14 mouse cellular contexts compared by ENCODE assay signal in the genomic region with DNA sequence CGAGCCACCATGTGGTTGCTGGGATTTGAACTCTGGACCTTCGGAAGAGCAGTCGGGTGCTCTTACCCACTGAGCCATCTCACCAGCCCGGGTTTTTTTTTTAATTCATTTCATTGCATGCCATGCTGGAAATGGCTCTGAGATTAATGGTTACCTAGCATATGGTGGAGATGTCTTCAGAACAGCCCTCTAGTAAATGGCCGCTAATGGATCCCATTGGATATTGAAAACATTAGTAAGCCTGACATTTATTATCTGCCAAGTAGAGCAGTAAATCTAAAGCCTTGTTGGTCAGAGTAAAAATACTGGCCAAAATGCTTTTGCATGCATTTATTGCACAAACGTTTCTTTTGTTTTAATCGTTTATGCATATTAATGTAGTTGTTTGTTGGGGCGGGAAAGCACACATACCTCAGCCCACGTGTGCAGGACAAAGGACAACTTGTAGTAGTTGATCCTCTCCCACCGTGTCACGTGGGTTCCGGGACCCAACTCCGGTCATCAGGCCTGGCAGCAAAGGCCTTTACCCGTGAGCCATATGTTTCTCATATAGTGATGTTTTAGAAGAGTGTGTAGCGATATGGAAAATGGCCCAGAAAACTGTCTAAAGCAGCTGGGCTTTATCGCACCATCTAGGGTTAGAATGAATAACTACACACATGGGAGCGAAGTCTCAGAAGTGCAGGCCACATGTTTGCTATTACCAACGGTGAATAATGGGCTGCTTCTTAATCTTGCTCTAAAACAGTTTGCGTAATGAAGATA. TPM values are rescaled to one million over a fixed set of nuclear protein-coding genes. Genes with fewer than 3 reads are reported as not detected.
DNase-seq lines count a peak whose midpoint lies in the region; ATAC-seq and TF ChIP-seq lines count a peak whose summit lies in the region.
"Had no signal": no experiment of that assay in that cellular context is flagged by ENCODE, and none has a peak within 500 bp of the region (broad histone marks: within the 10 kb centered on the region; RNA-seq: fewer than 3 reads in every experiment).

No protein-coding gene starts in this region.

- no peaks in the 10 kb centered on the region for H3K27me3 ChIP-seq in lung, embryonic 14.5 days (ENCODE audit: insufficient read depth, low read length)
- H3K27me3 ChIP-seq in limb, embryonic 13.5 days = peaks cover 21% of the 10 kb centered on the region
- H3K27me3 ChIP-seq in stomach, embryonic 15.5 days (replicated peaks) = no peaks in the 10 kb centered on the region

- no peak overlapping the region for H3K4me3 ChIP-seq in lung, embryonic 14.5 days (ENCODE audit: low read depth, low read length)
- H3K4me3 ChIP-seq in limb, embryonic 13.5 days = no peak overlapping the region
- H3K4me3 ChIP-seq in stomach, embryonic 15.5 days (replicated peaks) = no peak overlapping the region
- H3K4me3 ChIP-seq: forebrain, embryonic 10.5 days had no signal

- no peak overlapping the region for H3K27ac ChIP-seq in lung, embryonic 14.5 days (ENCODE audit: low read depth)
- no peak overlapping the region for H3K27ac ChIP-seq in limb, embryonic 13.5 days
- 0 out of 2 replicates have a peak overlapping the region, but pooled peaks have one; percentile 26 for H3K27ac ChIP-seq in stomach, embryonic 15.5 days
- H3K27ac ChIP-seq: forebrain, embryonic 10.5 days; macrophage had no signal

- no peak overlapping the region for H3K4me2 ChIP-seq in lung, embryonic 14.5 days
- peak overlapping the region; percentile 19; the same call in 1 of the 2 replicates for H3K4me2 ChIP-seq in limb, embryonic 13.5 days (replicated peaks)
- no peak overlapping the region for H3K4me2 ChIP-seq in stomach, embryonic 15.5 days

- peak; percentile 47 for DNase-seq in embryo, embryonic 10 days (ENCODE audit: low spot score)
- DNase-seq in embryo, embryonic 9.5 days (ENCODE audit: extremely low spot score) = no peak
- peak; percentile 85 for DNase-seq in lung, embryonic 14.5 days
- no peak for DNase-seq in lung, postnatal 4 days
- no peak for DNase-seq in layer of hippocampus, postnatal 36 days
- DNase-seq in adrenal gland, postnatal 14 days = no peak
- DNase-seq: adrenal gland, postnatal 10 days; cerebellum, postnatal 36 days; heart, postnatal 14 days had no signal

- H3K9ac ChIP-seq in lung, embryonic 14.5 days = no peak overlapping the region
- H3K9ac ChIP-seq in limb, embryonic 13.5 days = no peak overlapping the region
- H3K9ac ChIP-seq in stomach, embryonic 15.5 days = no peak overlapping the region

- no peaks in the 10 kb centered on the region for H3K9me3 ChIP-seq in lung, embryonic 14.5 days (ENCODE audit: low read depth, low read length)
- no peaks in the 10 kb centered on the region for H3K9me3 ChIP-seq in limb, embryonic 13.5 days
- H3K9me3 ChIP-seq in stomach, embryonic 15.5 days = no peaks in the 10 kb centered on the region
- H3K9me3 ChIP-seq: forebrain, embryonic 10.5 days had no signal

- peak; percentile 13; the same call in 1 of the 2 replicates for TF ChIP-seq CTCF in lung, embryonic 14.5 days (IDR thresholded peaks at IDR 0.05; ENCODE audit: low read depth)

- peak; percentile 82 for ATAC-seq in lung, embryonic 14.5 days (ENCODE audit: insufficient read depth)
- peak; percentile 57 for ATAC-seq in limb, embryonic 13.5 days (ENCODE audit: low FRiP score, low read depth)
- ATAC-seq in stomach, embryonic 15.5 days (ENCODE audit: insufficient read depth, low FRiP score, low read depth) = no peak
- ATAC-seq: intestine, embryonic 16.5 days had no signal

- WGBS in lung, embryonic 14.5 days = 55% methylated on average over 18 of the region's 19 CpGs
- WGBS in limb, embryonic 13.5 days = 31% methylated on average over 19 of the region's 19 CpGs
- 59% methylated on average over 19 of the region's 19 CpGs for WGBS in stomach, embryonic 15.5 days

- no peaks in the 10 kb centered on the region for H3K36me3 ChIP-seq in lung, embryonic 14.5 days (ENCODE audit: insufficient read depth)
- H3K36me3 ChIP-seq in limb, embryonic 13.5 days = no peaks in the 10 kb centered on the region
- H3K36me3 ChIP-seq in stomach, embryonic 15.5 days = no peaks in the 10 kb centered on the region
- H3K36me3 ChIP-seq: forebrain, embryonic 10.5 days had no signal

- no peaks in the 10 kb centered on the region for H3K4me1 ChIP-seq in lung, embryonic 14.5 days (ENCODE audit: insufficient read depth)
- H3K4me1 ChIP-seq in limb, embryonic 13.5 days = peaks cover 16% of the 10 kb centered on the region
- H3K4me1 ChIP-seq in stomach, embryonic 15.5 days = no peaks in the 10 kb centered on the region
- H3K4me1 ChIP-seq: forebrain, embryonic 10.5 days had no signal

RNA-seq across cellular contexts. Expression of gene Tec, which starts 18.4 kb away (rescaled TPM):
- 3.5 and 3.8 TPM in 2 replicates for polyA plus RNA-seq in lung, embryonic 14.5 days (2014; fragmentation: Nextera tagmentation; extraction: Ambion mirVana)
- polyA plus RNA-seq in limb, embryonic 13.5 days (2015; fragmentation: Nextera tagmentation; extraction: Ambion mirVana) = 5.2 and 5.5 TPM in 2 replicates
- polyA plus RNA-seq in stomach, embryonic 15.5 days (2015; fragmentation: Nextera tagmentation; extraction: Ambion mirVana) = 9.9 and 10.8 TPM in 2 replicates
- total RNA-seq in layer of hippocampus, postnatal 36 days (2021) = 1 to 10 TPM; 1.8 to 2.0 TPM
- 3.3 and 4.8 TPM in 2 replicates for total RNA-seq in adrenal gland, postnatal 14 days (2021)

RNA-seq across cellular contexts. Expression of gene Slain2, which starts 27.5 kb away (rescaled TPM):
- 23.0 and 25.1 TPM in 2 replicates for polyA plus RNA-seq in lung, embryonic 14.5 days (2014; fragmentation: Nextera tagmentation; extraction: Ambion mirVana)
- 14.7 and 16.0 TPM in 2 replicates for polyA plus RNA-seq in limb, embryonic 13.5 days (2015; fragmentation: Nextera tagmentation; extraction: Ambion mirVana)
- polyA plus RNA-seq in stomach, embryonic 15.5 days (2015; fragmentation: Nextera tagmentation; extraction: Ambion mirVana) = 15.2 and 16.2 TPM in 2 replicates
- total RNA-seq in layer of hippocampus, postnatal 36 days (2021) = 10 to 100 TPM; 21.0 to 24.6 TPM
- 57.0 and 58.8 TPM in 2 replicates for total RNA-seq in adrenal gland, postnatal 14 days (2021)

Comparison
In these comparisons a context has a peak if more than half of its experiments do, and no peak if none do; other contexts are left out.
1. DNase-seq: peak in embryo, embryonic 10 days (single experiment) and lung, embryonic 14.5 days (single experiment); none in embryo, embryonic 9.5 days (single experiment), lung, postnatal 4 days (0 of 2), layer of hippocampus, postnatal 36 days (0 of 2) and adrenal gland, postnatal 14 days (single experiment).